Mouse (Mus musculus): Measurements from ENCODE around the gene Trak2.

Trak2 gene

DNA sequence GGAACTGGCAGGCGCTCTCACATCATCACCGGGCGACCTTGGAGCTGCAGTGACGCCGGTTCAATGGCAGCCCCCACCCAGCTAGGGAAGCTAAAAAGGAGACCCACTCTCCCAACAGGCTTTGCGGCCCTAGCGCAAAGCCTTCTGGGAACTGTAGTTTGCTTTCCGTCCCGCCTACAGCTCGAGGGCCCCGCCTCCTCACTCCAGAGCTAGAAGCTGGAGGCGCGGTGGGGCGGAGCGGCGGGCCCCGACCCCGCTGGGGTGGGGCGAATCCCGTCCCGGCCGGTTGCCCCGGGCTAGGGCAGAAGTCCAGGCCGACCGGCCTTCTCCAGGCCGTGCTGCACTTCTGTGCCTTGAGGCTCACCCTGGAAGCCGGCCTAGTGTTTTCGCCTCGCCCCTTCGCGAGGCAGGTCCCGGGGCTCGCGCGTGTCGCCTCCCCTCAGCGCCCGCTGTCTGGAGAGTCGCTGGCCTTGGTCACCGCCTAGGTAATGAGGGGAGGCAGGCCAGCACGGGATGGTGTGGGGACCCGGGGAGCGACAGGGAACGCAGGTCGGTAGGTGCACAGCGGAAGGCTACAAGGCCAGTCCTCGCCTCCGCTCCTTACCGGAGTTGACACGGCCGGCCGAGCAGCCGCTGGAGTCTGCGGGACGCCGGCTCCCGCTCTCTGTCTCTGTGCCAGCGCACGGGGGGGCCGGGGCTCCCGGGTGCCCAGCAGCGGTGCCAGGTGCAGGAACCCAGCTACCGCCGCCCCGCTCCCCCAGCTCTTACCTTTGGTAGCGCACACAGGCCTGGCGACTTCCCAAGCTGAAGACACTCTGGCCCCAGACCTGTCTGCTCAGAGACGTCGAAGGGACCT, at the start of gene Trak2, which contains the start of gene Stradb:
Trak2 (minus strand) TSS at position 65 of the 856 bp plus-strand sequence.
Stradb (plus strand) TSS at position 157 of the 856 bp plus-strand sequence.
- DNase-seq (ENCODE audit: low spot score in 2 of 2), result peak; percentile 93 to 96

DNA sequence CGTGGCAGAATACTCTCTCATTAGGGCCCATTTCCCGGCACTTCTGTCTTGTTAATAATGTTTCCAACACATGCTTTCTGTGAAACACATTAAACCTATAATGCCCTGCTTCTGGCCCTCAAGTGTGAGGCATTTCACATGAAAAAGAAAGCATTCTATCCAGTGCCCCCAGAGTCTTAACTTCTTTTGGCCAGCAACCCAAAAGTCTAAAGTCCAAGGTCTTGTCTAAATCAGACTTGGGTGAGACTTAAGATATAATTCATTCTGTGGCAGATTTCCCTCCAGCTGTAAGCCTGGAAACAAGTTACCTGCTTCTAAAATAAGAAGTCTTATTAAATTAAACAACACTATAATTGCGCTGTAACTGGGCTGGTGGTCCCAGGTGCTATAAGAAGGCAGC, 48.3 kb upstream of the Trak2 start:
- DNase-seq (ENCODE audit: low spot score in 2 of 2), result no peak

DNA sequence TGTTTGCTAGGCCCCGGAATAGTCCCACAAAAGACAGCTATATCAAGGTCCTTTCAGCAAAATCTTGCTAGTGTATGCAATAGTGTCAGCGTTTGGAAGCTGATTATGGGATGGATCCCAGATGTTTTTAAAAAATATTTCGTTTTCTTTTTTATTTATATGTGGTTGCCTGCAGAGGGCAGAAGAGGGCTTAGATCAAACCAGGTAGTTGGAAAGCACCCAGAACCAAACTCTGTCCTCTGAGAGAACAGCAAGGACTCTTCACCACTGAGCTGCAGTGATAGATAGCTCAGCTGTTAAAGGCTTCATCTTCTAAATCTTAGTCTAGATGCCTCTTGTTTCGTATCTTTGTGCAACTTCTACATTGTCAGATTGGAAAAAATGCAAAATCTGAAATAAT, 36.0 kb upstream of the Trak2 start:
- peak in 1 of 2 experiments; percentile 46 for DNase-seq (ENCODE audit: low spot score in 2 of 2)

DNA sequence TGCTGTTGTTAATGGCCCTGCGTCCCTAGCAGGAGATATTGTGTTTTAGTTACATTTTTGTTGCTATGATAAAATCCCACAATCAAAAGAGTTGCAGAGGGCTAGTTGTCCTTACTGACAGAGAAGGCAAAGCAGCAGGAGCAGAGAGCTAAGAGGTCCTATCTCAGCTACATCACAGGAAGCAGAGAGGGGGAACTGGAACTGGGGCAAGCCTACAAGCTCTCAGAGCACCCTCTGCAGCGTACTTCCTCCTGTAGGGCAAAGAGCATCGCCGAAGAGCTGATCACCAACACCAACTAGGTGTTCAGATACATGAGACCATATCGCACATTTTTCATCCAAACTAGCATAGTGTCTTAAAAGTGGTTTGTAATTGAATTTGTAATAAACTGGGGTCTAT, 22.1 kb upstream of the Trak2 start:
- peak in 1 of 2 experiments; percentile 34 for DNase-seq (ENCODE audit: low spot score in 2 of 2)

DNA sequence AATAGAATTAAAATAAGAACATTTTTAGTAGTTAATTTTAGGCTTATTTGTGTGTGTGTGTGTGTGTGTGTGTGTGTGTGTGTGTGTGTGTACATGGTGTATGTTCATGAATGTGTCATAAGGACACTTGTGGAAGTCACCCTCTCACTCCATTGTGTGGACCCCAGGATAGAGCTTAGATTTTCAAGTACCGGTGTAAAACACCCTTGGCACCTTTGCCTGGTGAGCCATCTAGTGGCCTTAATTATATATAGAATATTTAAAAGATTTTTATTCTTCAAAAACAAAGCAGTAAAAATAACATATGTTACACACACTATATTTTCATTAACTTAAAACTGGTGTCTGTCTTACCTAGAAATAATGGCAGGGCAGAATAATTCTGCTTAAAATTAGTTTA, 20.5 kb upstream of the Trak2 start:
- DNase-seq (ENCODE audit: low spot score in 2 of 2), result no peak

DNA sequence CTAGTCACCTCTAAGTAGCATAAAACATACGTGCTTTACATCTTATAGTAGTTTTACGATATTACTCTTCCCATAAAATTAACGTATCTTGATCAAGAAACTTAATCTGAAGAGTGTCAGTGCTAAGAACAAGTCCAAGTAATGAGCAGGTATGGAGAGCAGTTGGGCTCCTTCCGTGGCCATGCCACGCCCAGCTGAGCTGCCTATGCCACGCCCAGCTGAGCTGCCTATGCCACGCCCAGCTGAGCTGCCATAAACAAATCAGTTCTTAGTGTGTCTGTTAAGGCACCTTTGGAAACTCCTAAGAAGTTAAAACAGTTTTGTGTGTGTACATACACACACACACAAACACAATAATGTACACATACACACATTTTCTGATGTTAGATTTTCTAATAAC, 19.9 kb upstream of the Trak2 start:
- peak in 1 of 2 experiments; percentile 52 for DNase-seq (ENCODE audit: low spot score in 2 of 2)

DNA sequence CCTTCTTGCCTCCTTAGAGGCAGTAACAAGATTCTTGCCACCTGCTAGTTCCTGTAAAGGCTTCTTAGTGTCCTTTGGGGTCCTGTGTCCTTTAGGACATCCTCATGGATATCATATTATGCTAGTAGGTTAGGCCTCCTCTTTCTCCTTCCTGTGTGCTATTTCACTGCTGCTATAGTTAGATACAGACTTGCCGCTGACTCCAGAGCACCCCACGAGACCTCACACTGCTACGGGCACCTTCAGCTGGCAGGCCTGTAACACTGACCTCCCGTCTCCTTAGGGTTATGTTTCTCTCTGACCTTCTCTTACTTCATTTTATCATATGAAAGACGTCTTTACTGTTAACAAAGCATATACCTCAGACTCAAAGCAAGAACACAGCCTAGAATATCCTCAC, 11.4 kb upstream of the Trak2 start:
- DNase-seq (ENCODE audit: low spot score in 2 of 2), result no peak

DNA sequence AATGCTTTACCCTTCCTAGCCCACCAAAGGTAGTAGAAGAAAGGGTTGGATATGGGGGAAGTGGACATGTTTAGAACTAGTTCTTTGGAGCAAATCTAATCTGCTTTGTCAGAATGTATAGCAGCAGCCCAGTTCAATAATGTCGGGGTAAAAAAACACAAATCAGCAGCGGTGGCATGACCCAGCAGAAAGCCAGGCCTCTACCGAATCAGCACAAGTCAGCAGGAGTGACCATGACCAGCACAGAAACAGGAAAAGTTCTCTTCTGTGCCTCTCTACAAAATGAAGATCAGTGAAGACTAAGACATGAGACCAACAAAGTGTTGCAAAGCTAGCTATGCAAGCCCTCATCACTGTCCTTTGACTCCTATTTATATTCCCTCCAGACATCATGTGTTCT, 9.0 kb upstream of the Trak2 start:
- no peak for DNase-seq (ENCODE audit: low spot score in 2 of 2)

DNA sequence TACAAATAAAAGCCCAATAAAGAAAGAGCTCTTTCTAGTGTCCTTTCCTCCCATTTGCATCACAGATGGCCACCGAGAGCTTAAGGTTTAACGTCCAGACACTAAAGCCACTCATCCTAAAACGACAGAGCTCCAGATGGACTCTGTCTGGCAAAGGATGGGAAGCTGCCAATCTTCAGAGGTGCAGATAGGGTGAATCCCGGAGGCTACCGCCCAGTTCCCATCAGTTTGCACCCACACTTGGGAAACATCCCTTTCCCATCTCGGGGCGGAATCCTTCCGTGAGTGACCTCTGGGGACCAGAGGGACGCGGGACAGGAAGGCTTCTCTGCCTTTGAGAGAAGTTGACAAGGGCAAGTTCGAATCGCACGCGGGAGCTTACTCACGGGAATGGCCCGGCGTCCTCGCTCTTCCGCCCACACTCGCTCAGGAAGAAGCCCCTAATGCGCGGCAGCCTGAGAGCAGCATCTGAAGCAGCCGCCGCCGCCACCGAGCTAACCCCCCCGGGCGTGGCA, 322 bp downstream of the Trak2 start:
- no peak for DNase-seq (ENCODE audit: low spot score in 2 of 2)

DNA sequence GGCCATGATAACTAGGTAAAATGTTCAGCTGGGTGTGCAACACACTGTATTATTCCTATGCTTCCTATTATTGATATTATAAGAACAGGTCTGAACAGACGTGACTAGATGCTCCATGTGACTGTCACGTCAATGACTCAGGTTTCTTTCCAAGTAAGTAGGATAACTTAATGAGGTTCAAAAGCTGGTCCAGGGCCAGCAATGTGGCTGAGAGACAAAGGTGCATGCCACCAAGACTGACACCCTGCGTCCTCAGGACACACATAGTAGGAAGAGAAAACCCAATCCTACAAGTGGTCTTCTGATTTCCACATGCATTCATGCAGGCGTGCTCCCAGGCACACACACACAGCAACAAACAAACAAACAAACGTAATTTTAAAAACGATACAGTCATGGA, 2.1 kb downstream of the Trak2 start:
- DNase-seq (ENCODE audit: low spot score in 2 of 2), result peak; percentile 37 to 42

DNA sequence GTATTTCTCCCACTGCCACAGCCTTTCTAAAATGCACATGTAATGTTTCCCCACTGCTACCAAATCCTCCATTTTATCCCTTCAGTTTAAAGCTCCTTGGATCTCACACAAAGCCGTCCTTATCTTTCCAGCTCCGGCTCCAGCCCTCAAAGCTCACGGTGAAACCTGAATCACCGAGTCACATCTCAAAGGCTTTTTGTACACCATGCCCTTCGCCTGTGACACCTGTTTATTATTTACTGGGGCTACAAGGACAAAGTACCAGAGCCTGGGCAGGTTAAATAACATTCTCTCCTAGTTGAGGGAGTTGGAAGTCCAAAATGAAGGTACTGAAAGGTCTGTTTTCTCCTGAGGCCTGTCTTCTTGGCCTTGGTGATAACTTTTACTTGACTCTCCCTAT, 3.2 kb downstream of the Trak2 start:
- DNase-seq (ENCODE audit: low spot score in 2 of 2), result peak in 1 of 2 experiments; percentile 35

DNA sequence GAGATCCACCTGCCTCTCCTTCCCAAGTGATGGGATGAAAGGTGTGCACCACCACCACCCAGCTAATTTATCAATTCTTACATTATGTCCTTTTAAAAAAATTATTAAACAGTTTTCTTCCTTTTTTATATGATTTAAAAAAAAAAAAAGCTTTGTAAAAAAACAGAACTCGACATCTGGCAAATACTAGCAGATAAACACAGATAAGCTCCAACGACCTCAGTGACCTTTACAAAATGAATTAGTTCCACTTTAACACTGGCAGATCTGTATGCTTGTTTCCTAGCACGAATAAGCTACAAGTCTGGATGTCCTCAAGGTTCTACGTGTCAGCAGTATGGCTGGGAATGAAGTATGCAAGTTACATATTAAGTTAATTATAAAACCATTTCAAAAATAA, 5.7 kb downstream of the Trak2 start:
- no peak for DNase-seq (ENCODE audit: low spot score in 2 of 2)

DNA sequence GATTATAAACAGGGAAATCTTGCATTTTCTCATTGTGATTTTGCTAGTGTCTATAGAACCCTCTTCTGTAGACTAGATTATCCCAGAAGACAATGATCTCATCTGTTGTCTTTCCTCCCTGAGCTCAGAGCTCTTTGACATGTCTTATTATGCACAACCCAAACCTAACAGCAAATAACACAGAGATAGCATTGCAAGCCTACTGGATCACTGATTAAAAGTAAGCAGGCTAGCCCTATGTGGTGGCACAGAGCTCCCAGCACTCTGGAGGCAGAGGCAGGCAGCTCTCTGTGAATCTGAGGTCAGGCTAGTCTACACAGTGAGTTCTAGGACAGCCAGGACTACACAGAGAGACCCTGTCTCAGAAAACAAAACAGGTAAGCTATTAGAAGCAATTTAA, 10.4 kb downstream of the Trak2 start:
- peak in 1 of 2 experiments; percentile 26 for DNase-seq (ENCODE audit: low spot score in 2 of 2)

DNA sequence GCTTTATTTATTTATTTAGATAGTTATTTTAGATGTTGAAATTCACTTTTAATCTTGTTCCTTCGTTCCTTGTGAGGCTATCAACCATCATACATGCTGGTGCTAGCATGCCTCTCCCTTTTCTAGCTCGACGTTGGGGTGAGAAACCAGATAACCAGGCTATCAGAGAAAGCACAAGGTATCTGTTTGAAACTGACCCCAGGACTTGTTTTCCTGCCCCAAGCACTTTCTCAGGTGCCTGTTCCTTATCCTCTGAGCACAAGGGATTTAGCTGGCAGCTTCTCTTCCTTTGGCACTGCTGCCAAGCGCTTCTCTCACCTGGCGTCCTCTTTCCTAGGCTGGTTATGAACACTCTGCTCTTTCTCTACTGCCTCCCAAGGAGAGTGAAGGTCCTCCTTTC, 10.8 kb downstream of the Trak2 start:
- DNase-seq (ENCODE audit: low spot score in 2 of 2), result peak; percentile 49 to 52

DNA sequence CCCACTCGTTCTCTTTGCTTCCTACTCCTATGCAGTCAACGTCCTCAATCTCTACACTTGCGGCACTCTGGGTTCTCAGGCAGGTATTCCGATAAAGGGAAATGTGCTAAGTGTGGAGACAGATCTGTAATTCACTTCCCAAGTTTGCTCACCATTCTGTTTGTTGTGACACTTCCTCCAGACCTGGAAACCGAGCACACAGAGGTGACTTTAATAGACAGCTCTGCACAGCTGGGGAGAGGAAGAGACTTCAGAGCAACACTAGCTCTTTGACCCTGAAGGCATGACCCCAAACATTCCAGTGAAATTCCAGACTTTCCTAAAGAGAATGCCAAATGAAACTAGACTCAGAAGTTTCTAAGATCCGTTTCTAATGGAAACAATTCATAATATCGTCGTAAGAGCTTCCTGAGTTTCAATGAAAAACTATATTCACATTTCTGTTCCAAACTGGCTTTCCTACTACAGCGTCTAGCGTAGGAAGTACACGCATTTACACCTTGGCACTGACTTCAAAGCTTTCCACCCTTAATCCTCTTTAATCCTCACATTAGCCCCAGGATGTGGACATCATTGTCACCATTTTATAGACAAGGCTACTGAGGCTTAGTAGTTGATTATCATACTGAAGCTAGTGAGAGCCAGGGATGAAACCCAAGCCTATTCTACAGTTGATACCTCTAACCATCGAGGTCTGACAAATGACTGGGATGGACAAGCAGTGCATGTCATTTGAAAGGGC, 11.9 kb downstream of the Trak2 start:
- DNase-seq (ENCODE audit: low spot score in 2 of 2), result peak in 1 of 2 experiments; percentile 40

DNA sequence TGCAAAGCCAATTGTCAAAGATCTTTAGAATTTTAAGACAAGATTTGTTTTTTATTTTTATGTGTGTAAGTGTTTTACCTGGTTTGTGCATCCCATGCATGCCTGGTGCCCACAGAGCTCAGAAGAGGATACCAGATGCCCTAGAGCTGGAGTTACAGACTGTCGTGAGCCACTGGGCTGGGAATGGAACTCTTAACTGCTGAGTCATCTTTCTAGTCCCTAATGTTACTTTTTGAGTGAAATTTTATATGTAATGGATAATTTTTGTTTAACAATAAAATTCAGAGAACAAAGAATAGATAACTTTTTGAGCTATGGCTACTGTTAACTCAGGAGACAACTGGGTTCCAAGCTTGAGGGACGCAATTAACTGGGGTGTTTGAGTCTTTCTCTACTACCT, 13.5 kb downstream of the Trak2 start:
- DNase-seq (ENCODE audit: low spot score in 2 of 2), result no peak

DNA sequence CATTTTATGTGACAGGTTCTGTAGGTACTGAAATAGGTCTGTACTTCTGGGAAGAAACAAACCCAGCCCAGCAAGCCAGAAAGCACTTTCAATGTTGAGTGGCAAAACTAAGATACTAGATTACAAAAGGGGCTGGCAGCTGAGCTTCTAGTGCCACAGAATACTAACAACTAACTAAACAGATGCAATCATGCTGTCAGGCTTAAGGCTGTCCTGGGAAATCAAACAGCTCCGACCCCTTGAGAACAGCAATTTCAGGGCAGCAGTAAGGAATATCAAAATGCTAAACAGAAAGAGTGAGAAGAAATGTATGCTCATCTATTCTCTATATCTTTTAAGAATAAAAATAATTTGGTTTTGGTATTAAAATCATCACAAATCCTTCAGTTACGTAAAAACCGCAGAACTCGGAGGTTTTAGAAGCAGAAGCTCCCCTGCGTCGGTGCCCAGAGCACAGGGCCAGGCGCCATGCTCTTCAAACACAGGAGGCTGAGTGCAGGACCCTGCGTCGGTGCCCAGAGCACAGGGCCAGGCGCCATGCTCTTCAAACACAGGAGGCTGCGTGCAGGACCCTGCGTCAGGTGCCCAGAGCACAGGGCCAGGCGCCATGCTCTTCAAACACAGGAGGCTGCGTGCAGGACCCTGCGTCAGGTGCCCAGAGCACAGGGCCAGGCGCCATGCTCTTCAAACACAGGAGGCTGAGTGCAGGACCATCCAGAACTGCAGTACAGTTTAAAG, 14.3 kb downstream of the Trak2 start:
- peak in 1 of 2 experiments; percentile 13 for DNase-seq (ENCODE audit: low spot score in 2 of 2)

DNA sequence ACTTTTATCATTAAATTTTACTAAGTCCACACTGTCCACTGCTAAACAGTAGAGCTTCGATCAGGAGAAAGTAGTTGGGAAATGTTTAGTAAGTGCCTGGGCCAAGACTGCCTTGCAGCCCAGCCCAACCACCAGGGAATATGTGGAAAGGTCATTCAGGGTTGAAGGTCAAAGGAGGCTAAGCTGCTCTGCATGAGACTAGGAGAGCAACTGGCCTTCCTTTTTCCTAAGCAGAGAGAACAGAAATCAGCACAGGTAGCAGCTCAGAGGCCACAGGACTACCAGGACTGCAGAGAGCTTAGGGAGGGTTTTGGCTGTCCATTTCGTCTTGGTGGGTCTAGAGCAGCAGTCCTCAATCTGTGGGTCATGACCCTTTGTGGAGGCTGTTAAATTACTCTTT, 15.3 kb downstream of the Trak2 start:
- DNase-seq (ENCODE audit: low spot score in 2 of 2), result peak; percentile 15 to 28

DNA sequence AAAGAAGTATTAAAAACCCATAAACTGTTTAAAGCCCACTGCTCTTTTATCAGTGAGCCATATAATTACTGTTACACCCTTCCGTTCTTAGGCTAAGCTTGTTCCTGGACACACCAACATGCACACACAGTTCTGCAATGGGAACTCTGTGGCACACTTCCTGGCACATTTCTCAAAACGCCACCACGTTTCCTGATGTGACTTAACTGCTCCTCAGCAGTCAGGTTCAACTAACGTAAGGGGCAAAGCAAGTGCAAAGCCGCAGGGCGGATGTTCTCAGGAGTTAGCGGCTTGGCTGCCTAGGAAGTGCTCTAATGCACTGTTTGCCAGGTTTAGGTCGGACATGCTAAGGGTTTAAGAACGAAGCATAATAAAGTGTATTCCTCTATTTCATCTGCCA, 17.0 kb downstream of the Trak2 start:
- DNase-seq (ENCODE audit: low spot score in 2 of 2), result peak; percentile 66 to 71

DNA sequence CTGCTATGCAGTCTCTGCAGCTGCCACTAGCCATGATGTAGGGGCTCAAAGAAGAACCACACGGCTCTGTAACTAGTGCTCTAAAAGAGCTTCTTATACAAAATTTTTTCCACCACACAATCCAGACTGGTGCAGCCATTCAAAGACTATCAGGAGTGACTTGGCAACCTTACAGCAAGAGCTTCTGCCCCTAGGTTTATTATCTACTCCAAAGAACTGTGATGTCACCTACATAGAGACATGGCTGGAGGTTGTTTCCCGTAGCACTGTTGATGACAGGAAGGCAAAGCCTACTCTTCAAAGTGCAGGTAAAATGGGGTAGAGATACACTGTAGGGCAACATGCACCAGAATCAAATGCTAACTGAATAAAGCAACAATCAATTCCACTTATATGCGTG, 17.5 kb downstream of the Trak2 start:
- DNase-seq (ENCODE audit: low spot score in 2 of 2), result peak; percentile 26 to 38

DNA sequence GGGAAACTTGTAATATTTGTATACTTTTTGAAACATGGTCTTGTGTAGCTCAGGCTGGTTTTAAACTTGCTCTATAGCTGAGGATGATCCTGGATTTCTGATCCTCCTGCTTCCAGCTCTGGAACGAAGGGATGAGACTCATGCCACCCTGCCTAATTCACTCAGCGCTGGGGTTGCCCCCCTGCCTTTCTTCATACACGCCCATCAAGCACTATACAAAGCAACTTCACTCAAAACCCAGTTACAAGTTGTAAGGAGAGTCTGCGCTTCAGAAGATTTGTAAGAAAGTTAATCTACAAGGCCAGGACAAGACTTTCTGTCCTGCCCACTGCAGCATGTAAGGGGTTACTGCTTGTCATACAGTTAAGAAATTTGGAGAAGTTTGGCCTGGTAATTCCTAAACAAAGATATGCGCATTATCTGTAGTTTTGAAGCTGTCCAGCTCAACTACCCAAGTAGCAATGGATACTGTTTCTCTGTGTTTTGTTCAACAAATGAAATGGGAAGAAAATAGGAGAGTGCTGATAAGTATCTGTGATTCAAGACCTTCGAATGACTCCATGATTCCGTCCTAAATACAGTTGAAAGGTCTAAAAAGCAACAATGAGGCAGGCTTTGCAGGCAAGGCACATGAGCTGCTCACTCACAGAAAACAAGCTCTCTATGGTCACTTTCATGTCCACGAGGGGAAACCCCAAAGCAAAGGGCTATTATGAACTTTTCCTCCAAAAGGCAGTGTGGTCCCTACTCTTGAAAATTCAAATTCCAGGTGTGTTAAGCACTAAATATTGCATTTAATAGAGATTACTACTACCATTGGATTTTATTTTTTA, 18.4 kb downstream of the Trak2 start:
- peak; percentile 36 to 54 for DNase-seq (ENCODE audit: low spot score in 2 of 2)

All from spleen, postnatal 10 days (tissue).